Mouse (Mus musculus): Measurements from ENCODE around the gene Ehd2.

GRCm38 (mm10) chr7:15953307-15954074 lies 13.9 kb downstream of the Ehd2 start:
- TF ChIP-seq TCF12 (IDR thresholded peaks at IDR 0.05; ENCODE audit: insufficient read depth, poor library complexity, severe bottlenecking), result no peak
- TF ChIP-seq POLR2A (IDR thresholded peaks at IDR 0.05; ENCODE audit: insufficient read length, low read depth), result no peak
- TF ChIP-seq MYOG (IDR thresholded peaks at IDR 0.05; ENCODE audit: control insufficient read depth in 1 of 3, insufficient read depth in 1 of 3, insufficient read length in 2 of 3, low read depth in 2 of 3), result no peak
- TF ChIP-seq POLR2AphosphoS2 (IDR thresholded peaks at IDR 0.05; ENCODE audit: insufficient read length, low read depth), result peak; percentile 24
- TF ChIP-seq E2F4 (IDR thresholded peaks at IDR 0.05; ENCODE audit: insufficient read depth), result no peak
- TF ChIP-seq MYOD1 (IDR thresholded peaks at IDR 0.05; ENCODE audit: control insufficient read depth in 1 of 3, insufficient read length in 2 of 3, low read depth in 2 of 3), result no peak
- no peak for TF ChIP-seq SRF (IDR thresholded peaks at IDR 0.05; ENCODE audit: control insufficient read depth, insufficient read length, low read depth)
- no peak for TF ChIP-seq USF1 (IDR thresholded peaks at IDR 0.05; ENCODE audit: low read depth)
- no peak for TF ChIP-seq CEBPB (IDR thresholded peaks at IDR 0.05; ENCODE audit: insufficient read depth, poor library complexity, severe bottlenecking)
